ENCODE assay signal across 9 mouse cellular contexts in genomic region chr10:61625381-61626257, GRCm38 (mm10). TPM values are rescaled to one million over a fixed set of nuclear protein-coding genes. Genes with fewer than 3 reads are reported as not detected.
DNase-seq lines count a peak whose midpoint lies in the region; ATAC-seq and TF ChIP-seq lines count a peak whose summit lies in the region.
"Had no signal": no experiment of that assay in that cellular context is flagged by ENCODE, and none has a peak within 500 bp of the region (broad histone marks: within the 10 kb centered on the region; RNA-seq: fewer than 3 reads in every experiment).

No protein-coding gene starts in this region.

- peak overlapping the region; percentile 58 for H3K4me2 ChIP-seq in kidney, postnatal 0 days (ENCODE audit: low read length)
- H3K4me2 ChIP-seq in lung, embryonic 16.5 days (ENCODE audit: low read depth, low read length) = peak overlapping the region; percentile 74

- peak overlapping the region; percentile 24; the same call in 1 of the 2 replicates for H3K9ac ChIP-seq in kidney, postnatal 0 days (ENCODE audit: low read depth, low read length)
- H3K9ac ChIP-seq in lung, embryonic 16.5 days (ENCODE audit: low read length) = 0 out of 2 replicates have a peak overlapping the region, but pooled peaks have one; percentile 2

- H3K27ac ChIP-seq in kidney, postnatal 0 days = no peak overlapping the region
- H3K27ac ChIP-seq in lung, embryonic 16.5 days (ENCODE audit: low read length) = no peak overlapping the region

- peaks cover 13% of the 10 kb centered on the region; the same call in 1 of the 2 replicates for H3K27me3 ChIP-seq in kidney, postnatal 0 days (ENCODE audit: insufficient read depth, low read length)
- H3K27me3 ChIP-seq in lung, embryonic 16.5 days (ENCODE audit: control insufficient read depth, insufficient read depth, low read depth, low read length) = peaks cover 15% of the 10 kb centered on the region

- H3K4me3 ChIP-seq in kidney, postnatal 0 days (replicated peaks; ENCODE audit: low read depth, low read length) = peak overlapping the region; percentile 28
- peak overlapping the region; percentile 38 for H3K4me3 ChIP-seq in lung, embryonic 16.5 days (ENCODE audit: low read length)
- H3K4me3 ChIP-seq: myocyte had no signal

- ATAC-seq in kidney, postnatal 0 days (replicated peaks; ENCODE audit: low FRiP score, low read depth) = no peak
- peak; percentile 11; the same call in 1 of the 2 replicates for ATAC-seq in lung, embryonic 16.5 days (ENCODE audit: low read depth)
- no peak for ATAC-seq in inflammation-experienced regulatory T-cells, adult 6 months

- H3K4me1 ChIP-seq in kidney, postnatal 0 days (replicated peaks; ENCODE audit: insufficient read depth, low read length) = peaks cover 9% of the 10 kb centered on the region; the same call in 1 of the 2 replicates
- H3K4me1 ChIP-seq in lung, embryonic 16.5 days (replicated peaks; ENCODE audit: control insufficient read depth, insufficient read depth, low read length) = peaks cover 25% of the 10 kb centered on the region

- no peak for TF ChIP-seq CTCF in kidney, postnatal 0 days (IDR thresholded peaks at IDR 0.05; ENCODE audit: low read depth)

- no peaks in the 10 kb centered on the region for H3K9me3 ChIP-seq in kidney, postnatal 0 days (replicated peaks; ENCODE audit: low read length)
- H3K9me3 ChIP-seq in lung, embryonic 16.5 days (ENCODE audit: control insufficient read depth, low read length) = no peaks in the 10 kb centered on the region

- WGBS in kidney, postnatal 0 days = 5% methylated on average over 73 of the region's 74 CpGs
- WGBS in lung, embryonic 16.5 days = 4% methylated on average over 74 of the region's 74 CpGs

- no peaks in the 10 kb centered on the region for H3K36me3 ChIP-seq in kidney, postnatal 0 days (ENCODE audit: insufficient read depth, low read length)
- H3K36me3 ChIP-seq in lung, embryonic 16.5 days (ENCODE audit: control insufficient read depth, insufficient read depth, low read length) = no peaks in the 10 kb centered on the region

- DNase-seq in right cerebral cortex, adult 18-20 months = peak; percentile 45
- DNase-seq in right cerebral cortex, postnatal 36 days (ENCODE audit: low spot score in 2 of 2) = no peak
- peak; percentile 39 to 53 for DNase-seq in cerebellum, postnatal 14 days
- DNase-seq in frontal cortex, postnatal 36 days (ENCODE audit: low spot score in 2 of 2) = peak; percentile 28 to 49
- no peak for DNase-seq in kidney, postnatal 0 days (ENCODE audit: low spot score)
- peak; percentile 25 for DNase-seq in retina, postnatal 7 days (ENCODE audit: low read depth, low spot score)

RNA-seq across cellular contexts. Expression of gene Ppa1, which starts 22.7 kb away (rescaled TPM):
- 111 and 121 TPM in 2 replicates for polyA plus RNA-seq in kidney, postnatal 0 days (2015; fragmentation: Nextera tagmentation; extraction: Ambion mirVana)
- 125 and 138 TPM in 2 replicates for polyA plus RNA-seq in lung, embryonic 16.5 days (2015; fragmentation: Nextera tagmentation; extraction: Ambion mirVana)
- polyA plus RNA-seq in inflammation-experienced regulatory T-cells, adult 6 months (2017; shearing (Covaris generic)) = 10 to 100 TPM; 67.4 to 78.8 (median 68.4) TPM

RNA-seq across cellular contexts. Expression of gene Npffr1, which starts 30.3 kb away (rescaled TPM):
- 0.09 and 0.14 TPM in 2 replicates for polyA plus RNA-seq in kidney, postnatal 0 days (2015; fragmentation: Nextera tagmentation; extraction: Ambion mirVana)
- 0.08 TPM in 1 of 2 replicates, not detected in the other for polyA plus RNA-seq in lung, embryonic 16.5 days (2015; fragmentation: Nextera tagmentation; extraction: Ambion mirVana)
- polyA plus RNA-seq in inflammation-experienced regulatory T-cells, adult 6 months (2017; shearing (Covaris generic)) = not detected

RNA-seq across cellular contexts. Expression of gene Sar1a, which starts 54.5 kb away (rescaled TPM):
- polyA plus RNA-seq in kidney, postnatal 0 days (2015; fragmentation: Nextera tagmentation; extraction: Ambion mirVana) = 184 and 205 TPM in 2 replicates
- 230 and 231 TPM in 2 replicates for polyA plus RNA-seq in lung, embryonic 16.5 days (2015; fragmentation: Nextera tagmentation; extraction: Ambion mirVana)
- 100 to 1,000 TPM in 1 of 3 experiments, 10 to 100 TPM in 2; 74.7 to 118 (median 98.1) TPM for polyA plus RNA-seq in inflammation-experienced regulatory T-cells, adult 6 months (2017; shearing (Covaris generic))

Comparison
In these comparisons a context has a peak if more than half of its experiments do, and no peak if none do; other contexts are left out.
1. DNase-seq: peak in right cerebral cortex, adult 18-20 months (single experiment), cerebellum, postnatal 14 days (2 of 2), frontal cortex, postnatal 36 days (2 of 2) and retina, postnatal 7 days (single experiment); none in right cerebral cortex, postnatal 36 days (0 of 2) and kidney, postnatal 0 days (single experiment).